Mouse (Mus musculus) hindbrain, embryonic 12.5 days (tissue): Measurements from ENCODE around the gene Otogl. TPM values are rescaled to one million over a fixed set of nuclear protein-coding genes. Genes with fewer than 3 reads are reported as not detected.

Experiments used
- ATAC-seq: fragments of 200-750 bp; cut with Nextera tagmentation; 2 replicates; pipeline ENCODE4 v1.8.0; 2017; ENCODE audit warnings: moderate TSS enrichment; ENCODE audit not compliant: low FRiP score
- H3K27ac ChIP-seq: fragments of 300-500 bp; sonication (generic); 2 replicates; pipeline ENCODE4 v1.5.1; 2016; ENCODE audit warnings: mild to moderate bottlenecking
- H3K27me3 ChIP-seq: fragments of 300-500 bp; sonication (generic); 2 replicates; pipeline ENCODE4 v1.6.1; 2016; ENCODE audit warnings: mild to moderate bottlenecking
- H3K36me3 ChIP-seq: fragments of 300-500 bp; sonication (generic); 2 replicates; pipeline ENCODE4 v1.6.1; 2016; ENCODE audit warnings: mild to moderate bottlenecking
- H3K4me1 ChIP-seq: fragments of 300-500 bp; sonication (generic); 2 replicates; pipeline ENCODE4 v1.6.1; 2016
- H3K4me2 ChIP-seq: fragments of 300-500 bp; sonication (generic); replicated peaks from 2 replicates; pipeline ENCODE4 v1.6.1; 2016; ENCODE audit warnings: mild to moderate bottlenecking
- H3K4me3 ChIP-seq: fragments of 300-500 bp; sonication (generic); 2 replicates; pipeline ENCODE4 v1.5.1; 2016; ENCODE audit warnings: mild to moderate bottlenecking
- H3K9ac ChIP-seq: fragments of 300-500 bp; sonication (generic); 2 replicates; pipeline ENCODE4 v1.6.1; 2016; ENCODE audit warnings: mild to moderate bottlenecking, moderate library complexity
- H3K9me3 ChIP-seq: fragments of 300-500 bp; sonication (generic); replicated peaks from 2 replicates; pipeline ENCODE4 v1.6.1; 2016; ENCODE audit warnings: mild to moderate bottlenecking
- WGBS: fragments of 180-500 bp; shearing (Covaris S2); methylation state at CpG from one replicate; pipeline ENCODE4 v1.1.7; 2016; 5-methylcytosine and 5-hydroxymethylcytosine counted together
- polyA plus RNA-seq: library from polyadenylated mRNA; unstranded; fragments of >200 nt; fragmentation: Nextera tagmentation; extraction: Ambion mirVana; gene quantifications from 2 replicates; pipeline ENCODE4 v1.2.1, GENCODE M21; 2016

Gene Otogl
- 0.27 and 0.63 TPM in 2 replicates for polyA plus RNA-seq

DNA sequence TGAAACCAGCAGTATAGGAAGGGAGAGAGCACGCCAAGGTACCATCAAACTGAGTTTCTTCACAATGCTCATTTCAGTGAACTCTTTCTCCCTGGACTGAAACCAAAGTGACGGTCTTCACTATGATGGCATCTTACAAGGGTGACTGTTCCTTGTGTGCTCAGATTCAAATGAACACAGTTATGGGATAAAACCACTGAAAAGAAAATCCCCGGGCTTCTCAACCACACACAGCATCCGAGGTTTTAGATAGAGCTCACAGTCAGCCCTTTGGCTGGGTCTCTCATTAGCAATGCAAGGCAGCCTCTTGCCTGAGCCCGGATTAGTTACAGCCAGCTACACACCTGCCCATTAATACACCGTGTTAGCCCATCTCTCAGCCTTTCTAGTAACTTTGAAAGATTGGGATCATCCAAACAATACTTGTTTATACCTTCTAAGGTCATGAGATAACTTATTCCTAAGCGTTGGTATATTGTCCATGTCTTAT is at the start of gene Otogl:
Otogl (minus strand) TSS at position 51 of the 490 bp plus-strand sequence.
- Histone ChIP-seq H3K9ac (no peak within 1 kb of the TSS), H3K27me3 (no peaks in the 10 kb centered on the region), H3K27ac (no peak within 1 kb of the TSS), H3K4me2 (no peak within 1 kb of the TSS), H3K4me1 (no peaks in the 10 kb centered on the region), H3K9me3 (no peaks in the 10 kb centered on the region; the same call in 1 of the 2 replicates), H3K4me3 (no peak within 1 kb of the TSS), H3K36me3 (no peaks in the 10 kb centered on the region)
- ATAC-seq = no peak
- WGBS = 59% methylated on average over 7 of the region's 7 CpGs

DNA sequence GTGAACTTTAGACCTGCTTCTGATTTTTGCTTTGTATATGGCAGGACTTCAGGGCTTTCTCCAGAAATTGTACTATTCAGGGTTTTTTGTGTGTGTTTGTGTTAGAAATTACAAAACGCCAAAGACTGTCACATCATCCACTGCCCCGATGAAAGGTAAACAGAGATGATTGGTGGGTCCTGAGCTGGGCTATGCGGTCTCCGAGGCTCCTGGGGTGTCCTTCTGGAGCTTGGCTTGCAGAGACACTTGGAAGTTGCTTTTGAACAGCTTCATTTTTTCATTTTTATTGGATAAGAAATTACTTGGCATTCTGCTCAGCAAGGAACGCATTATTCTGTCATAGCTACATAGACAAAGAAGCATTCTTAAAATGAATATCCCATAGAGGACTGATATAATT is 44.7 kb upstream of the Otogl start:
- Histone ChIP-seq H3K27me3 (no peaks in the 10 kb centered on the region), H3K4me1 (no peaks in the 10 kb centered on the region), H3K36me3 (no peaks in the 10 kb centered on the region), H3K9ac (no peak overlapping the region), H3K4me2 (no peak overlapping the region), H3K27ac (no peak overlapping the region), H3K4me3 (no peak overlapping the region), H3K9me3 (no peaks in the 10 kb centered on the region)
- 81% methylated on average over 5 of the region's 5 CpGs for WGBS
- no peak for ATAC-seq

DNA sequence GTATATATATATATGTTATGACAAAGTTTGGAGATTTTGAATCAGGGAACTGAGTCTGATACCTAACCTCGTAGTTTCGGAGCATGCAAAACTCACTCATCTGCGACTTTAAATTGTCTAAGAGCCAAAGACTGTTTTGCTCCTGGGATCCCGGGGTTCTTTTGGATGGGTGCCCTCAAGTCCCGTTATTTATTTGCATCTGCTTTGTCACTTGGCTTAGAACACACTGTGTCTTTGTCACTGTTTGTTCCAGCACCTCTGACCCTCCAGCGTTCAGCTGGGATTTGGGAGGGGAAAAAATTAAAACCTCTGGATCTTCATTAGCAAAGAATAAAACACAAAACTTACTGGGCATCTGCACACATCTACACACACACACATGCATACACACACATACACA is 42.5 kb upstream of the Otogl start:
- no peaks in the 10 kb centered on the region for H3K9me3 ChIP-seq
- H3K4me2 ChIP-seq = no peak overlapping the region
- no peaks in the 10 kb centered on the region for H3K36me3 ChIP-seq
- no peak overlapping the region for H3K9ac ChIP-seq
- no peak overlapping the region for H3K27ac ChIP-seq
- H3K27me3 ChIP-seq = no peaks in the 10 kb centered on the region
- WGBS = 72% methylated on average over 6 of the region's 6 CpGs
- H3K4me1 ChIP-seq = no peaks in the 10 kb centered on the region
- H3K4me3 ChIP-seq = no peak overlapping the region
- ATAC-seq = no peak

DNA sequence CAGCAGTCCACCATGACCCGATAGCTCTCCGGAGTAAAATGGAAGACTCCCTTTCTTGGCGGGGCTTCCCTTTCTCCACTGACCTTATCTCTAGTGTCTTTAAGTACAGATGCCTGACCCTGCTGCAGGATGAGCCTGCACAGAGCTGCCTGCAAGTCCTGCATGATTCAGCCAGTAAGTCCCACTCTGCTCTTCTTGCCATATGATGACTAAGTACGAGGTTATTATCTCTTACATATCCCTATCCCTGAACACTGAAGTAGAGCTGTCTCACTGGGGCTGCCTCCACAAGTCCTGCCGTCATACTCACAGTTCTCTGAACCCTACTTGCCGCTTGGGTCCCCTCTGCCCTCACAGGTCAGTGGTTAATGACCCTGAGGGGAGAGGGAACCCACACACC is 39.7 kb upstream of the Otogl start:
- no peak overlapping the region for H3K27ac ChIP-seq
- no peak overlapping the region for H3K9ac ChIP-seq
- no peak overlapping the region for H3K4me2 ChIP-seq
- ATAC-seq = no peak
- H3K27me3 ChIP-seq = no peaks in the 10 kb centered on the region
- H3K4me1 ChIP-seq = no peaks in the 10 kb centered on the region
- no peaks in the 10 kb centered on the region for H3K36me3 ChIP-seq
- no peaks in the 10 kb centered on the region for H3K9me3 ChIP-seq
- 85% methylated on average over 6 of the region's 6 CpGs for WGBS
- H3K4me3 ChIP-seq = no peak overlapping the region

DNA sequence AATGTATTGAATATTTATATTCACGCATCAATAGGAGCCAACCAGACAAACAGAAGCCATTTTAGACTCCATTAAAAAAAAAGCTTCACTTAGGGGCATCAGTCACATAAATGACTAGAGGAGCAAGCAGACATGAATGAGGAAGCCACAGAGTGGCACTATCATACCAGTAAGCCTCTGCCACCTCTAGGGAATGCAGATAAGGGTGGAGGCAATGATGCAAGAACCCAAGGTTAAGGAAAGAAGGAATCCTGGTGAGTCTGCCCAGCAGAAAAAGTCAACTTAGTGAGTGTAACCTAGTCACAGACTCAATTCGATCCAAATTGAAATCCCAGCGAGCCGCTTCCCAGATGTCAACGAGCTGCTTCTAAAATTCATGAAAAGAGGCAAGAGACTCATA is 38.0 kb upstream of the Otogl start:
- H3K4me1 ChIP-seq = no peaks in the 10 kb centered on the region
- ATAC-seq = no peak
- H3K4me2 ChIP-seq = no peak overlapping the region
- WGBS = 92% methylated on average over 5 of the region's 5 CpGs
- no peaks in the 10 kb centered on the region for H3K36me3 ChIP-seq
- H3K27ac ChIP-seq = no peak overlapping the region
- H3K9me3 ChIP-seq = no peaks in the 10 kb centered on the region
- no peaks in the 10 kb centered on the region for H3K27me3 ChIP-seq
- H3K4me3 ChIP-seq = no peak overlapping the region
- no peak overlapping the region for H3K9ac ChIP-seq

DNA sequence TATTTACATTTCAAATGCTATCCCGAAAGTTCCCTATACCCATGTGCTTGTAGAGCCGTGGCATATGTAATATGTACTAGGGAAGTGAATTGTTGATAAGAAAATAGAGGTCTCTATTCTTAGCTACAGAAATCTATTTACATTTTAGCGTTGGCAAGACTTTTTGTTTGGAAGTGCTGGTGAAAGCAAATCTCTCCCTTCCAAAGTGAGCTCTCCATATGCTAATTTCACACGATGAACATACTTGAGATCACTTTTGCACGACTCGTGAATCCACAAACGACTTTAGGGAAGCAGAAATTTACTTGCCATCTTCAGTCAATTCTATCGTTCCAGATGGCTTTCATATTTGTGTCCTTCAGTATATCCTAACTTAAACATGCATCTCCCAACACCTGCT is 36.7 kb upstream of the Otogl start:
- no peaks in the 10 kb centered on the region for H3K36me3 ChIP-seq
- no peaks in the 10 kb centered on the region for H3K9me3 ChIP-seq
- H3K4me1 ChIP-seq = no peaks in the 10 kb centered on the region
- H3K4me2 ChIP-seq = no peak overlapping the region
- no peak for ATAC-seq
- 86% methylated on average over 8 of the region's 8 CpGs for WGBS
- no peak overlapping the region for H3K9ac ChIP-seq
- H3K27me3 ChIP-seq = no peaks in the 10 kb centered on the region
- H3K4me3 ChIP-seq = no peak overlapping the region
- no peak overlapping the region for H3K27ac ChIP-seq

DNA sequence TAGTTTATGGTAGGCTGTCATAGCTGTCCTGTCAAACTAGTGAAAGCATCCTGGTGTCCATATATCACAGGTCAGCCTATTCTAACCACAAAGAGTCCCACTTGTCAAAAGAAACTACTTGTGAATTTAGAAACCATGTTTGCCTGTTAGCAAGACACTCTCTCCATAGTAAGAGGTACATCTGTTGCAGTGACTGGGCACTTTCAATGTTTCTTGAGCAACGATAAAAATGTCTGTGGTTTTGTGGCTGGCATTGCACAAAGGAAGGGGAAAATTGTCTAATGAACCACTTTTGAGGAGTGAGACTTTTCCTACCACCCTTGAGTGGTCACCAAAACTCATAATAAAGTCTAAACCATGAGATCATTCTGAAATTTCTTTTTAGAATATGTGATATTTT is 36.1 kb upstream of the Otogl start:
- Histone ChIP-seq H3K9me3 (no peaks in the 10 kb centered on the region), H3K36me3 (no peaks in the 10 kb centered on the region), H3K9ac (no peak overlapping the region), H3K4me1 (no peaks in the 10 kb centered on the region), H3K4me3 (no peak overlapping the region), H3K27me3 (no peaks in the 10 kb centered on the region), H3K27ac (no peak overlapping the region), H3K4me2 (no peak overlapping the region)
- ATAC-seq = no peak
- WGBS = 83% methylated on average over 1 of the region's 1 CpGs

DNA sequence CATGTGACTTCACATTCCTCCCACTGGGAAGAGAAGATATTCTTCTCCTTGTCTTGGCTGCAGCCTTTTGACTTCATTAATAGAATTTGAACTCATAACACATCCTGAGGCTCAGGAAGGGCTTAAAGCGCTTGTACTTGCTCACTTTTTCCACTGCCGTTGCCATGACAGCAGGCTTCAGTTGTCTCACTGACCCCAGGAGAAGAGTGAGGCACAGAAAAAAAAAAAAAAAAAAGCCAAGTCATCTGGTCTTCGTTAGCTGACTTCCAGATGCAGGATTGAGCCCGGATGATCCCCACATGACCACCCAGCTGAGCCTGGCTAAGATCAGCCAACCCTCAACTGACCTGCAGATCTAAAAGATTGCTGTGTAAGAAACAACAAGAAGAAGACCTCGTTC is 34.4 kb upstream of the Otogl start:
- H3K36me3 ChIP-seq = no peaks in the 10 kb centered on the region
- H3K4me3 ChIP-seq = no peak overlapping the region
- no peak overlapping the region for H3K9ac ChIP-seq
- H3K4me2 ChIP-seq = no peak overlapping the region
- no peaks in the 10 kb centered on the region for H3K27me3 ChIP-seq
- H3K9me3 ChIP-seq = no peaks in the 10 kb centered on the region
- no peak overlapping the region for H3K27ac ChIP-seq
- ATAC-seq = no peak
- no peaks in the 10 kb centered on the region for H3K4me1 ChIP-seq
- WGBS = 46% methylated on average over 5 of the region's 5 CpGs

DNA sequence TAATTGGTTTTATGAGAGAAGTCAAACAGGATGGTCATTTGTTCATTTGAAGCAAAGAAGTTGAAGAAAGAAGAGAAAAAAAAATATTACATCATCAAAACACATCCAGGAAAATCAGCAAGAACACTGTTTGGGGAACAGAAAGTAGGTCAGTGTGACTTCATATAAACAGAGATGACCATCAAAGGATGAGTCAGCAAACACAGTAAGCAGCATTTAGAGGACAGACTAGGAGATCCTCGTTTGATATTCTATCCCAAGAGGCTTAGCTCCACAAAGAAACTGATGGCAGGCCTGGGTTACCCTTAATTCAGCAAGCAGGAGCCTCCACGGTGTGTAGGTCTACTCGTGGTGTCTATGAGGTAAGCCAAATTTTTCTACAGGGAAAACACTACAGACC is 31.9 kb upstream of the Otogl start:
- no peak for ATAC-seq
- H3K27ac ChIP-seq = no peak overlapping the region
- no peaks in the 10 kb centered on the region for H3K4me1 ChIP-seq
- H3K9me3 ChIP-seq = no peaks in the 10 kb centered on the region
- WGBS = 85% methylated on average over 3 of the region's 3 CpGs
- no peak overlapping the region for H3K4me2 ChIP-seq
- no peak overlapping the region for H3K4me3 ChIP-seq
- no peak overlapping the region for H3K9ac ChIP-seq
- no peaks in the 10 kb centered on the region for H3K27me3 ChIP-seq
- no peaks in the 10 kb centered on the region for H3K36me3 ChIP-seq

DNA sequence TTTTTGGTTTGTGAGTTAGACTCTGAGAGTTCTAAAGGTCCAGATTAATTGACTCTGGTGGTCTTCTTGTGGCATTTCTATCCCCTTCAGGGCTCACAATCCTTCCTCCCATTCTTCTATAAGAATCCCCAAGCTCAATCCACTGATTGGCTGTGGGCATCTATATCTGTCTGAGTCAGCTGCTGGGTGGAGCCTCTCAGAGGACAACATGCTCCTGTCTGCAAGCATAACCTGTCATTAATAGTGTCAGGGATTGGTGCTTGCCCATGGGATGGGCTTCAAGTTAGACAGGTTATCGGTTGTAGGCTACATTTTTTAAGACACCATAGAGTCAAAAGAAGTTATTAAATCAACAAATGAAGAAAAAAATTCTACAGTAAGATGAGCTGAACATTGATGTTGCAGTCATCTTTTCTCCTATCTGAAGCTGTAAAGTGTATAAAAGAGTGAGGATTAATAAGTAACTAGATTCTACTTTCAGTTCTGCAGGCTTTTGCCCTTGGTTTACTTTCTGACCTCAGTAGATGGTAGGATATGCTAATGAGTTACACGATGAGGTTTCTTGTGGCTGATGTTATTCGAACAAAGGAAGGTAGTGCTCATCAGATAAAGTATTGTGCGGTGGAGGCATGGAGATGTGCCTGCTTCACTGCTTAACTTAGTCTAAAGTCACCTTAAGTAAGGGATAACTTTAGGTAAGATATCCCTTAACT is 29.4 kb upstream of the Otogl start:
- no peaks in the 10 kb centered on the region for H3K9me3 ChIP-seq
- H3K4me3 ChIP-seq = no peak overlapping the region
- no peaks in the 10 kb centered on the region for H3K4me1 ChIP-seq
- H3K9ac ChIP-seq = no peak overlapping the region
- no peaks in the 10 kb centered on the region for H3K36me3 ChIP-seq
- no peaks in the 10 kb centered on the region for H3K27me3 ChIP-seq
- 89% methylated on average over 4 of the region's 4 CpGs for WGBS
- H3K4me2 ChIP-seq = no peak overlapping the region
- ATAC-seq = no peak
- H3K27ac ChIP-seq = no peak overlapping the region

DNA sequence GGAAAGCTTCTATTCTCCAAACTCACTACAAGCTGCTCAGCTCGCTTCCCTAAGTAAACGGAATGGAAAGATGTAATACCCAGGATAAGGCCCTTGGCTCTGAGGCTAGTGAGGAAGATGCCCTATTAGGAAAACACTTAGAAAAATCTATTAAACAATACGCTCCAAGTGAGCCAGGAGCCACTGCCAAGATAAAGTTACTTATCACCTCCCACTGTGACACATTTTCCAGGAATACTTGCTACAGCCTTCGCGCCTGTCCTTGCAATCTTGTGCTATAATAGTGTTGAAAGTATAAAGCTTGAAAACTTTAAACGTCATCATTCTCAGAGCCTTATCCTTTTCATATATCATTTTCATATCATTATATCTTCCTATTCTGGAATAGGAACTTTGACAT is 28.4 kb upstream of the Otogl start:
- Histone ChIP-seq H3K4me2 (no peak overlapping the region), H3K27ac (no peak overlapping the region), H3K36me3 (no peaks in the 10 kb centered on the region), H3K9me3 (no peaks in the 10 kb centered on the region), H3K4me3 (no peak overlapping the region), H3K27me3 (no peaks in the 10 kb centered on the region), H3K9ac (no peak overlapping the region), H3K4me1 (no peaks in the 10 kb centered on the region)
- no peak for ATAC-seq
- 87% methylated on average over 6 of the region's 6 CpGs for WGBS

DNA sequence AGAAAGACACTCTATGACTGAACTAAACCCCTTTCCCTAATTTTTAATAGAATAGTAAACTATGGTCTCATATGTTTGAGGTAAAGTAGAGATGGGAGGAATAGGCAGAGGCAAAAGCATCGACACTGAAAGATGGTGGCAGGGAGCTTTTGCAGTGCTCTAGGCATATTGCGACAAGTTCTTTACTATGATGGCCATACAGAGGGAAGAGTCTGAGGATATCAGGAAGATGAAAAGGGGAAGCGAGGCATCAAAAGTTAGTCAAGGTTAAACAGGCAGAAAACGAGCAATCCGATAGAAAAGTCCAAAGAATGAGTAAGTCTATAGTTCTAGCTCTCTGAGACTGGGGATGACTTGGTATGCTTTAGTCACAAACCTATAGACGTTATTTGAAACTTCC is 27.9 kb upstream of the Otogl start:
- Histone ChIP-seq H3K9ac (no peak overlapping the region), H3K27me3 (no peaks in the 10 kb centered on the region), H3K27ac (no peak overlapping the region), H3K9me3 (no peaks in the 10 kb centered on the region), H3K36me3 (no peaks in the 10 kb centered on the region), H3K4me3 (no peak overlapping the region), H3K4me2 (no peak overlapping the region), H3K4me1 (no peaks in the 10 kb centered on the region)
- WGBS = 82% methylated on average over 6 of the region's 6 CpGs
- ATAC-seq = no peak

DNA sequence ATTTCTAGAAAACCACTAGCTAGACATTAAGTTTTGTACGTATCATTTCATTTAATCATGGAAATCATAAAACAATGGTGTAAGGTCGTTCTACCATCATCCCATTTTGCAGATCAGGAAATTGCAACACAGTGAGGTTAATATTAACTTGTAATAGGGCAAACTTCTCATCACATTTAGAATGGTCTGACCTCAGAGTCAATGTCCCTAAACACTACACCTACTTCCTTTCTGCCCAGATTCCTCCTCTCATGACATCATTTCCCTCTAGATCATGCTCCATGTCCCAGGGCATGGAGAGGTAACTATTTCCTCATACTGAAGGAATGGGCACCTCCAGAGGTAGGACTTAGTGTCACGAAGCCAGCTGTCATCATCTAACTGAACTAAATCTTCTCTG is 22.1 kb upstream of the Otogl start:
- no peaks in the 10 kb centered on the region for H3K9me3 ChIP-seq
- peaks cover 11% of the 10 kb centered on the region; the same call in 1 of the 2 replicates for H3K4me1 ChIP-seq
- no peak overlapping the region for H3K4me3 ChIP-seq
- 90% methylated on average over 3 of the region's 3 CpGs for WGBS
- no peaks in the 10 kb centered on the region for H3K36me3 ChIP-seq
- H3K9ac ChIP-seq = no peak overlapping the region
- H3K27ac ChIP-seq = no peak overlapping the region
- H3K4me2 ChIP-seq = no peak overlapping the region
- no peaks in the 10 kb centered on the region for H3K27me3 ChIP-seq
- ATAC-seq = no peak
